Mouse (Mus musculus) layer of hippocampus, postnatal 10 days (tissue): ENCODE results near the gene Zbtb16. TPM values are rescaled to one million over a fixed set of nuclear protein-coding genes. Genes with fewer than 3 reads are reported as not detected.

Experiments used
- DNase-seq, 2 experiments: peaks; one replicate each; pipeline ENCODE4 v3.0.0; 2021; ENCODE audit warnings: low spot score in 2 of 2
- total RNA-seq, 2 experiments: library from RNA; stranded (reverse); gene quantifications; 2 replicates each; pipeline ENCODE4 v1.2.3; 2021

The Zbtb16 gene
- total RNA-seq, 2 experiments from 2014 or later, result 58.2 to 66.3 TPM

- DNase-seq, result peak in 1 of 2 experiments; percentile 26
Measured at GRCm38 (mm10) chr9:48649098-48649766, 186.8 kb downstream of the Zbtb16 start.

- peak; percentile 11 to 17 for DNase-seq
Measured at GRCm38 (mm10) chr9:48648285-48649097, 187.5 kb downstream of the Zbtb16 start.

GRCm38 (mm10) chr9:48647648-48648284, 188.3 kb downstream of the Zbtb16 start:
- peak in 1 of 2 experiments; percentile 14 for DNase-seq

GRCm38 (mm10) chr9:48646781-48647647, 189.0 kb downstream of the Zbtb16 start:
- DNase-seq, result peak; percentile 16 to 20

- DNase-seq, result peak; percentile 81 to 85
Measured at GRCm38 (mm10) chr9:48646251-48646650, 189.8 kb downstream of the Zbtb16 start.

- no peak for DNase-seq
Measured at GRCm38 (mm10) chr9:48645648-48646126, 190.3 kb downstream of the Zbtb16 start.

GRCm38 (mm10) chr9:48644926-48645647, 190.9 kb downstream of the Zbtb16 start:
- peak; percentile 44 to 56 for DNase-seq

- DNase-seq, result peak in 1 of 2 experiments; percentile 2
Measured at GRCm38 (mm10) chr9:48644376-48644775, 191.6 kb downstream of the Zbtb16 start.

- DNase-seq, result no peak
Measured at GRCm38 (mm10) chr9:48641636-48642035, 194.4 kb downstream of the Zbtb16 start.

- peak in 1 of 2 experiments; percentile 1 for DNase-seq
Measured at GRCm38 (mm10) chr9:48640881-48641280, 195.1 kb downstream of the Zbtb16 start.

GRCm38 (mm10) chr9:48638176-48638803, 197.7 kb downstream of the Zbtb16 start:
- peak in 1 of 2 experiments; percentile 2 for DNase-seq

- DNase-seq, result peak in 1 of 2 experiments; percentile 1
Measured at GRCm38 (mm10) chr9:48637161-48637560, 198.9 kb downstream of the Zbtb16 start.

GRCm38 (mm10) chr9:48635576-48636350, 200.3 kb downstream of the Zbtb16 start:
- peak in 1 of 2 experiments; percentile 2 for DNase-seq

- peak in 1 of 2 experiments; percentile 3 for DNase-seq
Measured at GRCm38 (mm10) chr9:48633147-48633546, 202.9 kb downstream of the Zbtb16 start.

- peak in 1 of 2 experiments; percentile 1 for DNase-seq
Measured at GRCm38 (mm10) chr9:48619268-48619667, 216.8 kb downstream of the Zbtb16 start.

GRCm38 (mm10) chr9:48618589-48618988, 217.4 kb downstream of the Zbtb16 start:
- peak; percentile 75 to 83 for DNase-seq

GRCm38 (mm10) chr9:48618111-48618510, 217.9 kb downstream of the Zbtb16 start:
- DNase-seq, result peak; percentile 16 to 27

- DNase-seq, result peak in 1 of 2 experiments; percentile 2
Measured at GRCm38 (mm10) chr9:48617511-48618010, 218.5 kb downstream of the Zbtb16 start.
